Mouse (Mus musculus) intestine, embryonic 16.5 days (tissue): ENCODE measurements around the gene Klhl3. TPM values are rescaled to one million over a fixed set of nuclear protein-coding genes. Genes with fewer than 3 reads are reported as not detected.
A peak's percentile ranks its signal among the peaks of the same experiment; 100 is the strongest.
"Not testable (repeated sequence)": the region's sequence is repeated elsewhere in the genome, so short reads cannot be mapped to it uniquely, and the experiment has no call there.

ENCODE experiments used
- ATAC-seq: fragments of 200-750 bp; cut with Nextera tagmentation; 2 replicates; pipeline ENCODE4 v1.8.0; 2017; ENCODE audit warnings: moderate TSS enrichment, moderate library complexity
- H3K27ac ChIP-seq: fragments of 300-500 bp; sonication (generic); 2 replicates; pipeline ENCODE4 v1.5.1; 2014; ENCODE audit warnings: mild to moderate bottlenecking, low read length
- H3K27me3 ChIP-seq: fragments of 300-500 bp; sonication (generic); replicated peaks from 2 replicates; pipeline ENCODE4 v1.6.1; 2014; ENCODE audit warnings: low read length, control low read depth, mixed read lengths; ENCODE audit not compliant: control insufficient read depth, insufficient read depth
- H3K36me3 ChIP-seq: fragments of 300-500 bp; sonication (generic); 2 replicates; pipeline ENCODE4 v1.6.1; 2014; ENCODE audit warnings: low read length, control low read depth; ENCODE audit not compliant: control insufficient read depth, insufficient read depth
- H3K4me1 ChIP-seq: fragments of 300-500 bp; sonication (generic); 2 replicates; pipeline ENCODE4 v1.6.1; 2014; ENCODE audit warnings: low read length, control low read depth, mixed read lengths; ENCODE audit not compliant: control insufficient read depth, insufficient read depth
- H3K4me2 ChIP-seq: fragments of 300-500 bp; sonication (generic); 2 replicates; pipeline ENCODE4 v1.6.1; 2014; ENCODE audit warnings: low read depth, low read length, control low read depth
- H3K4me3 ChIP-seq: fragments of 300-500 bp; sonication (generic); 2 replicates; pipeline ENCODE4 v1.5.1; 2014; ENCODE audit warnings: mild to moderate bottlenecking, low read length
- H3K9ac ChIP-seq: fragments of 300-500 bp; sonication (generic); 2 replicates; pipeline ENCODE4 v1.6.1; 2014; ENCODE audit warnings: low read depth, low read length
- H3K9me3 ChIP-seq: fragments of 300-500 bp; sonication (generic); 2 replicates; pipeline ENCODE4 v1.6.1; 2016; ENCODE audit warnings: low read length, control low read depth; ENCODE audit not compliant: control insufficient read depth
- WGBS: fragments of 180-500 bp; shearing (Covaris S2); extraction: QIAGEN DNeasy Blood & Tissue Kit; methylation state at CpG from one replicate; pipeline ENCODE4 v1.1.7; 2014; 5-methylcytosine and 5-hydroxymethylcytosine counted together
- polyA plus RNA-seq: library from polyadenylated mRNA; unstranded; fragments of >200 nt; fragmentation: Nextera tagmentation; extraction: Ambion mirVana; gene quantifications from 2 replicates; pipeline ENCODE4 v1.2.1, GENCODE M21; 2015

Gene Klhl3
- polyA plus RNA-seq, 1 experiment from 2014 or later, result 2.4 TPM

- Histone ChIP-seq H3K4me3 (peak overlapping the region; percentile 43), H3K9ac (no peak overlapping the region), H3K27ac (no peak overlapping the region), H3K36me3 (no peaks in the 10 kb centered on the region), H3K4me2 (peak overlapping the region; percentile 72), H3K9me3 (no peaks in the 10 kb centered on the region), H3K4me1 (peaks cover 6% of the 10 kb centered on the region), H3K27me3 (no peaks in the 10 kb centered on the region)
- WGBS, result 44% methylated on average over 5 of the region's 5 CpGs
- ATAC-seq, result peak; percentile 72
These were observed 35.7 kb upstream of the Klhl3 start for GRCm38 (mm10) chr13:58149033-58149558.

- ATAC-seq, result peak; percentile 89
- peaks cover 6% of the 10 kb centered on the region for H3K4me1 ChIP-seq
- H3K4me3 ChIP-seq, result peak overlapping the region; percentile 43
- under 1% methylated on average over 17 of the region's 17 CpGs for WGBS
- no peaks in the 10 kb centered on the region for H3K27me3 ChIP-seq
- H3K9ac ChIP-seq, result peak overlapping the region; percentile 53; the same call in 1 of the 2 replicates
- H3K27ac ChIP-seq, result no peak overlapping the region
- no peaks in the 10 kb centered on the region for H3K36me3 ChIP-seq
- H3K9me3 ChIP-seq, result no peaks in the 10 kb centered on the region
- H3K4me2 ChIP-seq, result peak overlapping the region; percentile 72
These were observed 35.0 kb upstream of the Klhl3 start for GRCm38 (mm10) chr13:58148256-58148831.

GRCm38 (mm10) chr13:58147760-58148159, 34.4 kb upstream of the Klhl3 start:
- peaks cover 6% of the 10 kb centered on the region for H3K4me1 ChIP-seq
- H3K4me2 ChIP-seq, result no peak overlapping the region
- H3K36me3 ChIP-seq, result no peaks in the 10 kb centered on the region
- 81% methylated on average over 1 of the region's 1 CpGs for whole genome bisulfite sequencing
- no peak for ATAC-seq
- H3K9me3 ChIP-seq, result no peaks in the 10 kb centered on the region
- no peak overlapping the region for H3K9ac ChIP-seq
- no peak overlapping the region for H3K27ac ChIP-seq
- no peak overlapping the region for H3K4me3 ChIP-seq
- H3K27me3 ChIP-seq, result no peaks in the 10 kb centered on the region

DNA sequence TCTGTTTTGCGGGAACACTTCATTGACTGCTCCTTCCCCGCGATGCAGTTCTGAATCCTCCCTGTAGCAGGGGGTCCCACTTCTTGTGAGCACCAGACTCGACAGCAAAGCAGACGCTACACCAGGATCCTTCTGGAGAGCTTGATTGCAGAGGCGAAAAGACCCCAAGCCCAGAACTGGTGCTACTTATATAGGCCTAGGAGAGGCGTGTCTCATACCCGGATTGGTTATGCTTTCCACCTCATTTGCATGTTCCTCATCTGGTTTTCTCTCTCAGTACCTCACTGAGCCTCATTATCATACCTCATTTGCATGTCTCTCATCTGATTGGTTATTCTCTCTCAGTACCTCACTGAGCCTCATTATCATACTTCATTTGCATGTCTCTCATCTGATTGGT, 33.2 kb upstream of the Klhl3 start:
- H3K9ac ChIP-seq, H3K9me3 ChIP-seq, H3K27me3 ChIP-seq, H3K4me2 ChIP-seq, H3K4me3 ChIP-seq, ATAC-seq, H3K36me3 ChIP-seq, H3K4me1 ChIP-seq, H3K27ac ChIP-seq: not testable (repeated sequence)
- WGBS, result 95% methylated on average over 8 of the region's 8 CpGs

- Histone ChIP-seq H3K9ac (no peak overlapping the region), H3K4me2 (no peak overlapping the region), H3K9me3 (no peaks in the 10 kb centered on the region), H3K27me3 (no peaks in the 10 kb centered on the region), H3K4me1 (0 out of 2 replicates have a peak, but pooled peaks cover 5% of the 10 kb centered on the region), H3K36me3 (no peaks in the 10 kb centered on the region), H3K27ac (no peak overlapping the region), H3K4me3 (no peak overlapping the region)
- no peak for ATAC-seq
- WGBS, result 47% methylated on average over 3 of the region's 3 CpGs
These were observed 18.3 kb upstream of the Klhl3 start for GRCm38 (mm10) chr13:58131692-58132091.

DNA sequence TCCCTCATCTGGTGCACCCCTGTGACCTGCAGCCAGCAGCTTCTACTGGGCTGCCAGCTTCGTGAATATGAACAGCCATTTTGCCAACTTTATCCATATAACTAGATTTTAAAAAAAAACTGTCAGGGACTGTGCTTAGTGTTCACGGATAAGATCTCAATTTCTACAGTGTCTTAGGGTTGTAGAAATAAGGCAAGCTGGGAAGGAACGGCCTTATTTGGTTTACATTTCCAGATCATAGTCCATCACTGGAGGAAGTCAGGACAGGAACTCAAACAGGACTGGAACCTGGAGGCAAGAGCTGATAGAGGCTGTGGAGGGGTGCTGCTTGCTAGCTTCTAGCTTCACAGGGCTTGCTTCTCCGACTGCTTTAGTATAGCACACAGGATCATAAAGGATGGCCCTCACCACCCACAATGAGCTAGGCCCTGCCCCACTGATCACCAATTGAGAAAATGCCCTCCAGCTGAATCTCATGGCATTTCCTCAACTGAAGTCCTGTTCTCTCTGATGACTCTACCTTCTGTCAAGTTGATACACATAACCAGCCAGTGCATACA, 16.4 kb upstream of the Klhl3 start:
- peak overlapping the region; percentile 98 for H3K27ac ChIP-seq
- H3K4me2 ChIP-seq, result peak overlapping the region; percentile 50
- peaks cover 9% of the 10 kb centered on the region for H3K4me1 ChIP-seq
- peak overlapping the region; percentile 98 for H3K4me3 ChIP-seq
- 22% methylated on average over 4 of the region's 4 CpGs for WGBS
- no peaks in the 10 kb centered on the region for H3K36me3 ChIP-seq
- peak overlapping the region; percentile 99 for H3K9ac ChIP-seq
- no peak for ATAC-seq
- no peaks in the 10 kb centered on the region for H3K27me3 ChIP-seq
- H3K9me3 ChIP-seq, result no peaks in the 10 kb centered on the region

- Histone ChIP-seq H3K4me1 (peaks cover 11% of the 10 kb centered on the region), H3K9me3 (no peaks in the 10 kb centered on the region), H3K36me3 (no peaks in the 10 kb centered on the region), H3K27me3 (no peaks in the 10 kb centered on the region), H3K4me3 (peak overlapping the region; percentile 98), H3K27ac (peak overlapping the region; percentile 98), H3K9ac (peak overlapping the region; percentile 99), H3K4me2 (peak overlapping the region; percentile 50)
- under 1% methylated on average over 61 of the region's 83 CpGs for WGBS
- peak; percentile 98 for ATAC-seq
These were observed 15.6 kb upstream of the Klhl3 start for GRCm38 (mm10) chr13:58128768-58129671.

DNA sequence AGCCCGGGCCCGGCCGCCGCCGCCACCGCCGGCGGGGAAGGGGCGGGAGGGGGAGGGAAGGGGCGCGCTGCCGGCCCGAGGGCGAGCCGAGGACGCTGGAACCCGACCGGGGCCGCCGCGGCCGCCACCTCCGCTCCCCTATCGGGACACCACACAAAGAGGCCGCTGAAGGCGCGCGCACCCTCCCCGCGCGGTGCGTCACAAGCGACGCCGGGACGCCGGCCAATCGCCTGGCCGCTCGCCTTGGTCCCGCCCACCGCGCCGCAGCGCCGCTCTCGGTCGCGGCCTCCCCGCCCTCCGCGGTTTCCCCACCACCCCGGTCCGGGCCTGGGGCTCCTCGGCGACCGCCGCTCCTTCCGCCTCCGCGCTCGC, 15.0 kb upstream of the Klhl3 start, which contains the start of gene Hnrnpa0:
Gene Hnrnpa0, minus strand, starts transcription at position 161 of the 372 bp plus-strand sequence.
- H3K4me3 ChIP-seq, result peak within 1 kb of the TSS; percentile 98
- no peaks in the 10 kb centered on the region for H3K36me3 ChIP-seq
- WGBS, result under 1% methylated on average over 48 of the region's 62 CpGs
- H3K9me3 ChIP-seq, result no peaks in the 10 kb centered on the region
- H3K9ac ChIP-seq, result peak within 1 kb of the TSS; percentile 99
- peaks cover 17% of the 10 kb centered on the region for H3K4me1 ChIP-seq
- H3K4me2 ChIP-seq, result peak within 1 kb of the TSS; percentile 68
- ATAC-seq, result peak; percentile 94
- peak within 1 kb of the TSS; percentile 98 for H3K27ac ChIP-seq
- no peaks in the 10 kb centered on the region for H3K27me3 ChIP-seq

- Histone ChIP-seq H3K4me2 (peak overlapping the region; percentile 68), H3K27me3 (no peaks in the 10 kb centered on the region), H3K27ac (peak overlapping the region; percentile 98), H3K9ac (peak overlapping the region; percentile 99), H3K9me3 (no peaks in the 10 kb centered on the region), H3K4me1 (peaks cover 18% of the 10 kb centered on the region), H3K36me3 (no peaks in the 10 kb centered on the region), H3K4me3 (peak overlapping the region; percentile 98)
- under 1% methylated on average over 81 of the region's 81 CpGs for WGBS
- peak; percentile 30 for ATAC-seq
These were observed 14.5 kb upstream of the Klhl3 start for GRCm38 (mm10) chr13:58127766-58128361.
